Mouse (Mus musculus) retina, postnatal 1 day (tissue): ENCODE measurements at regions not wholly inside any gene's neighbourhood (a gene's known extent, or its start where the extent isn't known, plus 50 kb on each side); places are given as distances from the start of the nearest gene placed in this dataset.

Experiments
- DNase-seq: peaks from one replicate; pipeline ENCODE4 v3.0.0-alpha.2; 2012

- no peak for DNase-seq
Measured at GRCm38 (mm10) chr9:67165486-67165885, 116.3 kb upstream of the Tpm1 start.

- DNase-seq = no peak
Measured at GRCm38 (mm10) chr9:67163746-67164145, 114.5 kb upstream of the Tpm1 start.

- DNase-seq = peak; percentile 50
Measured at GRCm38 (mm10) chr9:67160785-67161455, 111.7 kb upstream of the Tpm1 start.

GRCm38 (mm10) chr9:67160350-67160749 lies 111.1 kb upstream of the Tpm1 start:
- no peak for DNase-seq

GRCm38 (mm10) chr9:67156590-67157259 lies 107.5 kb upstream of the Tpm1 start:
- peak; percentile 56 for DNase-seq

- no peak for DNase-seq
Measured at GRCm38 (mm10) chr9:67154062-67154461, 104.9 kb upstream of the Tpm1 start.

- no peak for DNase-seq
Measured at GRCm38 (mm10) chr9:67153333-67153732, 104.1 kb upstream of the Tpm1 start.

GRCm38 (mm10) chr9:67147656-67148055 lies 98.5 kb upstream of the Tpm1 start:
- DNase-seq = no peak

GRCm38 (mm10) chr9:67145392-67145791 lies 96.2 kb upstream of the Tpm1 start:
- no peak for DNase-seq

GRCm38 (mm10) chr9:67144511-67144910 lies 95.3 kb upstream of the Tpm1 start:
- no peak for DNase-seq

- peak; percentile 33 for DNase-seq
Measured at GRCm38 (mm10) chr9:67140319-67140887, 91.2 kb upstream of the Tpm1 start.

GRCm38 (mm10) chr9:67137681-67138080 lies 88.5 kb upstream of the Tpm1 start:
- DNase-seq = no peak

GRCm38 (mm10) chr9:67137141-67137540 lies 87.9 kb upstream of the Tpm1 start:
- peak; percentile 29 for DNase-seq

- DNase-seq = no peak
Measured at GRCm38 (mm10) chr9:67136166-67136565, 87.0 kb upstream of the Tpm1 start.

GRCm38 (mm10) chr9:67134378-67134777 lies 85.2 kb upstream of the Tpm1 start:
- no peak for DNase-seq

GRCm38 (mm10) chr9:67132370-67132769 lies 83.2 kb upstream of the Tpm1 start:
- no peak for DNase-seq

GRCm38 (mm10) chr9:67130730-67131440 lies 81.7 kb upstream of the Tpm1 start:
- DNase-seq = no peak

GRCm38 (mm10) chr9:67129891-67130290 lies 80.7 kb upstream of the Tpm1 start:
- DNase-seq = no peak

- no peak for DNase-seq
Measured at GRCm38 (mm10) chr9:67129095-67129494, 79.9 kb upstream of the Tpm1 start.

- DNase-seq = no peak
Measured at GRCm38 (mm10) chr9:67121691-67122090, 72.5 kb upstream of the Tpm1 start.

- DNase-seq = no peak
Measured at GRCm38 (mm10) chr9:67118880-67119644, 69.9 kb upstream of the Tpm1 start.

GRCm38 (mm10) chr9:67118429-67118828 lies 69.2 kb upstream of the Tpm1 start:
- DNase-seq = no peak

GRCm38 (mm10) chr9:67117639-67118038 lies 68.4 kb upstream of the Tpm1 start:
- no peak for DNase-seq
